Mouse (Mus musculus) liver, embryonic 15.5 days (tissue): ENCODE data around the gene Dyrk1a. TPM values are rescaled to one million over a fixed set of nuclear protein-coding genes. Genes with fewer than 3 reads are reported as not detected.

Experiments
- ATAC-seq: fragments of 200-750 bp; cut with Nextera tagmentation; 2 replicates; pipeline ENCODE4 v1.8.0; 2017; ENCODE audit warnings: moderate number of reproducible peaks, mild to moderate bottlenecking, moderate library complexity; ENCODE audit not compliant: insufficient read depth
- H3K27ac ChIP-seq: fragments of 300-500 bp; sonication (generic); replicated peaks from 2 replicates; pipeline ENCODE4 v1.5.1; 2015; ENCODE audit warnings: mild to moderate bottlenecking, inconsistent platforms
- H3K27me3 ChIP-seq: fragments of 300-500 bp; sonication (generic); 2 replicates; pipeline ENCODE4 v1.6.1; 2015; ENCODE audit warnings: mild to moderate bottlenecking, inconsistent platforms
- H3K36me3 ChIP-seq: fragments of 300-500 bp; sonication (generic); replicated peaks from 2 replicates; pipeline ENCODE4 v1.6.1; 2015; ENCODE audit warnings: moderate library complexity, mild to moderate bottlenecking, inconsistent platforms
- H3K4me1 ChIP-seq: fragments of 300-500 bp; sonication (generic); replicated peaks from 2 replicates; pipeline ENCODE4 v1.6.1; 2015; ENCODE audit warnings: inconsistent platforms
- H3K4me2 ChIP-seq: fragments of 300-500 bp; sonication (generic); 2 replicates; pipeline ENCODE4 v1.6.1; 2015; ENCODE audit warnings: moderate library complexity, mild to moderate bottlenecking, inconsistent platforms
- H3K4me3 ChIP-seq: fragments of 300-500 bp; sonication (generic); replicated peaks from 2 replicates; pipeline ENCODE4 v1.5.1; 2015; ENCODE audit warnings: mild to moderate bottlenecking, inconsistent platforms
- H3K9ac ChIP-seq: fragments of 300-500 bp; sonication (generic); 2 replicates; pipeline ENCODE4 v1.6.1; 2015; ENCODE audit warnings: moderate library complexity, mild to moderate bottlenecking, inconsistent platforms
- H3K9me3 ChIP-seq: fragments of 300-500 bp; sonication (generic); replicated peaks from 2 replicates; pipeline ENCODE4 v1.6.1; 2016; ENCODE audit warnings: inconsistent platforms
- WGBS: fragments of 180-500 bp; shearing (Covaris S2); methylation state at CpG from one replicate; pipeline ENCODE4 v1.1.7; 2015; ENCODE audit warnings: mixed read lengths; ENCODE audit not compliant: insufficient replicate concordance; 5-methylcytosine and 5-hydroxymethylcytosine counted together
- polyA plus RNA-seq: library from polyadenylated mRNA; unstranded; fragments of >200 nt; fragmentation: Nextera tagmentation; extraction: Ambion mirVana; gene quantifications from 2 replicates; pipeline ENCODE4 v1.2.1, GENCODE M21; 2015

Dyrk1a gene
- polyA plus RNA-seq, 1 experiment from 2014 or later, result 4.4 TPM

DNA sequence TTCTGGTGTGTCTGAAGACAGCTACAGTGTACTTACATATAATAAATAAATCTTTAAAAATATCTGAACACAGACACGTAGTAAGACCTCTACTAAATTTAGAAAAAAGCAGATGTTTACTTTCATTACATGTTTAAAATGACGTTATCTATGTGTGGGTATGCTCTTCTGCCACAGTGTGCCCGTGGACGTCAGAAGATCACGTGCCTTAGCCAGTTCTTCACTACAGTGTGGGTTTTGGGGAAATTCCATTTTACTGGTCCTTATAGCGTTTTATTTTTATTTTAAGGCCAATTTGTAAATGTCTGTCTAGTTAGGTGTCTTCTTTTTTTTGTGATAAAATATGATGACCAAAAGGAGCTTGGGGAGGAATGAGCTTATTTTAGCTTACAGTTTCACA, 47.4 kb downstream of the Dyrk1a start:
- Histone ChIP-seq H3K36me3 (peaks cover 40% of the 10 kb centered on the region), H3K4me1 (peaks cover 13% of the 10 kb centered on the region; the same call in 1 of the 2 replicates), H3K27me3 (no peaks in the 10 kb centered on the region), H3K4me2 (no peak overlapping the region), H3K4me3 (no peak overlapping the region), H3K9me3 (no peaks in the 10 kb centered on the region), H3K9ac (no peak overlapping the region), H3K27ac (no peak overlapping the region)
- 81% methylated on average over 6 of the region's 6 CpGs for WGBS
- ATAC-seq, result no peak

DNA sequence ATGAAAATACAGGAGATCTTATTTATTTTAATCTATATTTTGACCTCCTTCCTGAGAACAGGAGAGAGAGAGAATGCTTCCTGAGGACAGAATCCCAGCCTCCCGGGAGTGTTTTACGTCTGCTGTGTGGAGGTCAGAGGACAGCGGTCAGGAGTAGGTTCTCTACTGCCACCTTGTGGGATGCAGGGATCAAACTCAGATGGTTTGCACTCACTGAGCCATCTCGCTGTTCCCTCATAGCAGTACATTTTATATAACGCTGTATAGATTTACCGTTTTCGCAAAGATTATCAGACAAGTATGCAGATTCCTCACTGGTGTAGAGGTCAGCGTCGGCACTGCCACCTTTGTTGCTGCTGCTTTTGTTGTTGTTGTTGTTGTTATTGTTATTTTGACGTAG, 48.7 kb downstream of the Dyrk1a start:
- Histone ChIP-seq H3K36me3 (peaks cover 39% of the 10 kb centered on the region), H3K4me1 (peaks cover 13% of the 10 kb centered on the region; the same call in 1 of the 2 replicates), H3K9me3 (no peaks in the 10 kb centered on the region), H3K4me2 (no peak overlapping the region), H3K27me3 (no peaks in the 10 kb centered on the region), H3K27ac (no peak overlapping the region), H3K9ac (no peak overlapping the region), H3K4me3 (no peak overlapping the region)
- WGBS, result 59% methylated on average over 10 of the region's 10 CpGs
- peak; percentile 47; the same call in 1 of the 2 replicates for ATAC-seq

DNA sequence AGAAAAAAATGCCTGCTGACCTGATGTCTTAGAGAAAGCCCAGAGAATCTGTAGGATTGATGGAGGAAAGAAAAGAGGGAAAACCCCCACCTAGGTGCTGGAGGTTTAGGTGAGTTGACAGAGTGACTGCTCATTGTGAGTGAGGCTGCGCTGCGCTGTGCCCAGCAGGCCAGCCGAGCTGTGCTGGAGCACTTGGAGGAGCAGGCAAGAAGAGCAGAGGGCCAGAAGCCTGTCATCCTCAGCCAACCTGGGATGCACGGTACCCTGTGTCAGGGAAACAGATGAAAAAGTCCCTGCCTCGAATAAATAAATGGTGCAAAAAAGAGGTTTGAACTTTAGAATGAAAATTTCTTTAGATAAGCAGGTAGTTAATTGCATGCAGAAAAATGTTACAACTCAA, 49.5 kb downstream of the Dyrk1a start:
- H3K4me3 ChIP-seq, result no peak overlapping the region
- no peaks in the 10 kb centered on the region for H3K27me3 ChIP-seq
- H3K36me3 ChIP-seq, result peaks cover 35% of the 10 kb centered on the region
- peaks cover 13% of the 10 kb centered on the region; the same call in 1 of the 2 replicates for H3K4me1 ChIP-seq
- 90% methylated on average over 5 of the region's 5 CpGs for WGBS
- H3K9ac ChIP-seq, result no peak overlapping the region
- ATAC-seq, result no peak
- no peak overlapping the region for H3K4me2 ChIP-seq
- no peak overlapping the region for H3K27ac ChIP-seq
- no peaks in the 10 kb centered on the region for H3K9me3 ChIP-seq

- Histone ChIP-seq H3K36me3 (peaks cover 19% of the 10 kb centered on the region), H3K4me2 (no peak overlapping the region), H3K9me3 (no peaks in the 10 kb centered on the region), H3K4me1 (peaks cover 23% of the 10 kb centered on the region), H3K27ac (no peak overlapping the region), H3K9ac (no peak overlapping the region), H3K27me3 (no peaks in the 10 kb centered on the region), H3K4me3 (no peak overlapping the region)
- WGBS, result 54% methylated on average over 4 of the region's 4 CpGs
- ATAC-seq, result no peak
Measured at GRCm38 (mm10) chr16:94624871-94625270, 55.1 kb downstream of the Dyrk1a start.

DNA sequence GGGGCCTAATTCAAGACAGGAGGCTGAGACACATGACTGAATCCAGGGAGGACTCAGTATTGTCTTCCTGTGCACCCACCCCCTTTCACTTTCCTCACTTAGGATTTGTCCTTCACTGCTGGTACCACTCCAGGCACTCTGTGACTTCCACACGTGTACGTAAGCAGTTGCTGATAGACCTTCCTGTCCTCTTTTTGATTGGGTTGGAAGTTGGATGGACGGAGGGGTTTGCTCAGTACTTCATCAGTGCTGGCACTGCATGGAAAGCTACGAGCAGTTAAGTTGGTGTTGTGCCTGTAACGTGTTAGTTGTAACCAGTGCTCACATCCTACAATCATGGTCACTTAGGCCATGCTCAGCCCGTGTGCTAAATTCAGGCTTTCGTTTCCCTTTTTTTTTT, 55.8 kb downstream of the Dyrk1a start:
- Histone ChIP-seq H3K9me3 (no peaks in the 10 kb centered on the region), H3K36me3 (peaks cover 11% of the 10 kb centered on the region; the same call in 1 of the 2 replicates), H3K4me3 (no peak overlapping the region), H3K4me2 (no peak overlapping the region), H3K9ac (no peak overlapping the region), H3K27me3 (no peaks in the 10 kb centered on the region), H3K4me1 (peaks cover 23% of the 10 kb centered on the region), H3K27ac (no peak overlapping the region)
- 86% methylated on average over 7 of the region's 7 CpGs for WGBS
- no peak for ATAC-seq

DNA sequence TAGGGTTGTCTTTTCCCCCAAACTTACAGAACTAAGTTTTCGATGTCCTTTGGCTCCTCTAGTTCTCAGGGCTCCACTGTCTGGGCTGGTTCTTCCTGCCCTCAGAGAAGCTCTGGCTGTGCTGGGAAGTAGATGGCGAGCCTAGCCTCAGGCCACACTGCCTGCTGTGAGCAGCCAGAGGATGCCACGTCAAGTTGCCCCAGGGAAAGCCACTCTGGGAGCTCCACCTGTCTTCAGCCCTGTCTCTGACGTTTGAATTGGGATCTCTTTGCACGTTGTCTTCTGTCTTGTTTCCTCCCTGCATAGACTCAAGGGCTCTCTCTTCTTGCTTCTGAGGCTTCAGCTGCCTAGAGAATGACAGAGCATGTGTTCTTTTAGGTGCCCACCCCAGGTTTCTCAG, 57.9 kb downstream of the Dyrk1a start:
- H3K36me3 ChIP-seq, result peaks cover 5% of the 10 kb centered on the region; the same call in 1 of the 2 replicates
- 52% methylated on average over 5 of the region's 5 CpGs for WGBS
- no peak overlapping the region for H3K4me2 ChIP-seq
- peaks cover 32% of the 10 kb centered on the region for H3K4me1 ChIP-seq
- no peaks in the 10 kb centered on the region for H3K9me3 ChIP-seq
- H3K4me3 ChIP-seq, result no peak overlapping the region
- no peaks in the 10 kb centered on the region for H3K27me3 ChIP-seq
- H3K9ac ChIP-seq, result no peak overlapping the region
- 0 out of 2 replicates have a peak overlapping the region, but pooled peaks have one; percentile 7 for H3K27ac ChIP-seq
- no peak for ATAC-seq

DNA sequence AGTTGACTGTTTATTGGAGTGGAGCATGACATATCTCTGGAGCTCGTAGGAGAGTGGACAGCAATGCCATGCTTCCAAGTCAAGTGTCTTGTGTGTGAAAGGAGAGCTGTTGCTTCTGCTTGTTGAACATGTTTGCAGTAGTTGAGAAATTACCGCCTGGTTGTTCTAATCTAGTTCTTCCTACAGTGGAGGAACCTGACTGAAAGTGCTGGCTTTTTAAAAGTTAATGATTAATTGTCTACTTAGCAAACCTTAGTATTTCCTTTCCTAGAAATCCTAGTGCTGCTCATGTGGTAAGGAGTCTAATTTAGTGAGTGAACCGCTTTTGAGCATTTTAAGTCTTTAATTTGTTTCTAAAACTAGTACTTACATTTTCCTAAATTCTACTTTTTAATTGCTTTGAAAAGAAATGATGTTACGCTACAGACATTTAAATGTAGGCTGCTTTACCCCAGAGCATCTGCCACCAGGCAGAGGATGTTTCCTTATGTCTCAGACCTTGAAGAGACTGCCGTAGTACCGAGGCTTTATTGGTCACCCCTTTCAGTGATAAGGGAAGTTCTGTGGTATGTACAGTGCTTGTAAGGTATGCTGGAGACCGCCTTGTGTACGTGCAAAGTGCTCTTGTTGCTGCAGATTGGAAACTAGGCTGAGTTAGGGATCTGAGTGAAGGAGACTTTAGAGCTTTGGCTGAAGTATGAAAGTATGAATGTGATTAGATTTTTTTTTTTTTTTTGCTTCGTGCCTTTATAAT, 59.3 kb downstream of the Dyrk1a start:
- H3K9ac ChIP-seq, result no peak overlapping the region
- H3K27me3 ChIP-seq, result no peaks in the 10 kb centered on the region
- H3K4me1 ChIP-seq, result peaks cover 42% of the 10 kb centered on the region
- H3K36me3 ChIP-seq, result no peaks in the 10 kb centered on the region
- H3K9me3 ChIP-seq, result no peaks in the 10 kb centered on the region
- 49% methylated on average over 9 of the region's 9 CpGs for WGBS
- 0 out of 2 replicates have a peak overlapping the region, but pooled peaks have one; percentile 51 for H3K27ac ChIP-seq
- no peak overlapping the region for H3K4me3 ChIP-seq
- no peak for ATAC-seq
- H3K4me2 ChIP-seq, result peak overlapping the region; percentile 13; the same call in 1 of the 2 replicates

DNA sequence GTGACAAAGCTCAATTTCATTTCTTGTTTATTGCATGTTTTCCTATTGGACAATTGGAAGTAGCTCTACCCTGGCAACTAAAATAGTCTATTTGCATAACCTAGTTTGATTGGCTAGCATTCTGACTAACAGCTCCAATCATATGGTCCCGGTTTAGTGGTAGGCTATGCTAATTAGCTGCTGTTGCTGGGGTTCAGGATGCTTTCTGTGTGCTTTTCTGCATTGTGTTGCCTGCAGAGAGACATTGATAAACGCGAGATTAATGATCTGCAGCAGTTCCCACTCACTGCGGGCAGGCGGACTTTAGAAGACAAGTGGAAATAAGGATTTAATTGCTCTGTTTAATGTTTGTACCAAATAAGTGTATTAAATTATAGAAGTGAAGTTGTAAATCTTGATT, 62.2 kb downstream of the Dyrk1a start:
- H3K27me3 ChIP-seq, result no peaks in the 10 kb centered on the region
- H3K36me3 ChIP-seq, result no peaks in the 10 kb centered on the region
- no peaks in the 10 kb centered on the region for H3K9me3 ChIP-seq
- H3K4me2 ChIP-seq, result no peak overlapping the region; the same call in 1 of the 2 replicates
- H3K9ac ChIP-seq, result no peak overlapping the region
- H3K27ac ChIP-seq, result no peak overlapping the region
- H3K4me3 ChIP-seq, result no peak overlapping the region
- 13% methylated on average over 5 of the region's 5 CpGs for WGBS
- peak; percentile 79 for ATAC-seq
- peaks cover 39% of the 10 kb centered on the region for H3K4me1 ChIP-seq

- Histone ChIP-seq H3K4me3 (no peak overlapping the region), H3K4me1 (peaks cover 43% of the 10 kb centered on the region), H3K27ac (no peak overlapping the region), H3K4me2 (no peak overlapping the region), H3K9ac (no peak overlapping the region), H3K9me3 (no peaks in the 10 kb centered on the region), H3K27me3 (no peaks in the 10 kb centered on the region), H3K36me3 (no peaks in the 10 kb centered on the region)
- ATAC-seq, result no peak
- WGBS, result 65% methylated on average over 6 of the region's 6 CpGs
Measured at GRCm38 (mm10) chr16:94632424-94632963, 62.7 kb downstream of the Dyrk1a start.

- ATAC-seq, result peak; percentile 27; the same call in 1 of the 2 replicates
- H3K27ac ChIP-seq, result no peak overlapping the region
- peaks cover 42% of the 10 kb centered on the region for H3K4me1 ChIP-seq
- no peak overlapping the region for H3K4me2 ChIP-seq
- no peaks in the 10 kb centered on the region for H3K27me3 ChIP-seq
- WGBS, result 69% methylated on average over 6 of the region's 6 CpGs
- no peaks in the 10 kb centered on the region for H3K36me3 ChIP-seq
- no peaks in the 10 kb centered on the region for H3K9me3 ChIP-seq
- H3K9ac ChIP-seq, result no peak overlapping the region
- no peak overlapping the region for H3K4me3 ChIP-seq
Measured at GRCm38 (mm10) chr16:94633012-94633411, 63.2 kb downstream of the Dyrk1a start.

DNA sequence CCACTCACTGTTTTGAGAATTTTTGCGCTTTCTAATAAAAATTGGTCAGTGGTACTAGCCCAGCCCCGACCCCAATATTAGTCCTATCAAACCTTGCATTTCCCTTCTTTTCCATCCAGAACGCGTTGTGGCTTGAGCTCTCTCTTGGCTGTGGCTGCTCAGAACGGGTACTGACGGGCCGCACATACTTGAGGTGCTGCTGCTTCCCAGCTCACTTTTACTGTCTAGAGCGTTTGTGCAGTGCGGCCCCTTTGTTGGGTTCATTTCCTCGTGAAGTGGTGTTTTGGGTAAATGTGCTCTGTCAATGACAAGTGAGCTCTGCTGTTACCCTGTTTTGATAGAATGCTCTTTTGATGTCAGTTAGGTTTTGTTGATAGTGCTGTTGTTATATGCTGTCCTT, 67.6 kb downstream of the Dyrk1a start:
- no peaks in the 10 kb centered on the region for H3K27me3 ChIP-seq
- no peak for ATAC-seq
- 64% methylated on average over 10 of the region's 10 CpGs for whole genome bisulfite sequencing
- H3K4me3 ChIP-seq, result no peak overlapping the region
- H3K9ac ChIP-seq, result no peak overlapping the region
- peaks cover 53% of the 10 kb centered on the region for H3K4me1 ChIP-seq
- no peaks in the 10 kb centered on the region for H3K9me3 ChIP-seq
- no peak overlapping the region for H3K27ac ChIP-seq
- no peak overlapping the region for H3K4me2 ChIP-seq
- peaks cover 4% of the 10 kb centered on the region; the same call in 1 of the 2 replicates for H3K36me3 ChIP-seq
